Mouse (Mus musculus): ENCODE results near the gene Slc34a2. TPM values are rescaled to one million over a fixed set of nuclear protein-coding genes. Genes with fewer than 3 reads are reported as not detected.

The Slc34a2 gene
- not detected in 4 replicates for total RNA-seq (2023)

DNA sequence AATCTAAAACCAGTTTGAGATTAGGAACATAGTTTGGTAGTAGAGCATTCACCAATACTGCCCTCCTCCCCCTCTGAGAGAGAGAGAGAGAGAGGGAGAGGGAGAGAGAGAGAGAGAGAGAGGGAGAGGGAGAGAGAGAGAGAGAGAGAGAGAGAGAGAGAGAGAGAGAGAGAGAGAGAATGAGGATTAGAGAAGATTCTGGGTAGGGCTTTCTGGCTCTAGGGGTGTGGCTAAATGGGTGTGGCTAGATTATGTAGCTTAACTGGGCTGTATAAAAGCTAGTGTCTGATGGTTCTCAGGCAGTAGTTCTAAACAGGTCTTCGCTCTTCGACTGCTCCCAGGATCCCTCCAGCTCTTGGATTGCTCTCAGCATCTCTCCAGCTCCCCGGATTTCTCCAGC, at the start of gene Slc34a2:
Slc34a2 (plus strand) TSS at position 301 of the 400 bp plus-strand sequence.

Other genes starting within 250 kb of the Slc34a2 start
- gene Anapc4, start 204.1 kb upstream of the Slc34a2 start, total RNA-seq (2023), result 56.5 to 60.8 TPM (median 57.6 TPM) in 4 replicates
- gene Sel1l3, start 175.8 kb downstream of the Slc34a2 start, total RNA-seq (2023), result 0.79 to 1.3 TPM (median 0.96 TPM) in 4 replicates
- gene Smim20, start 229.0 kb downstream of the Slc34a2 start, total RNA-seq (2023), result 44.2 to 48.0 TPM (median 46.7 TPM) in 4 replicates

All from B cell, adult 62 days (primary cell).